Mouse (Mus musculus) bone marrow, adult 2 months (tissue): Measurements from ENCODE around the gene Enpp3. TPM values are rescaled to one million over a fixed set of nuclear protein-coding genes. Genes with fewer than 3 reads are reported as not detected.

ENCODE experiments used
- H3K27ac ChIP-seq: fragments of 200-500 bp; 2 replicates; pipeline ENCODE4 v1.5.1; 2012; ENCODE audit warnings: low read depth, mild to moderate bottlenecking, control low read depth, inconsistent platforms, low read length; ENCODE audit not compliant: control insufficient read depth, poor library complexity, insufficient read depth
- H3K4me1 ChIP-seq: fragments of 200-500 bp; 2 replicates; pipeline ENCODE4 v1.6.1; 2011; ENCODE audit warnings: low read length; ENCODE audit not compliant: control insufficient read depth, insufficient read depth
- H3K4me3 ChIP-seq: fragments of 200-500 bp; replicated peaks from 2 replicates; pipeline ENCODE3; 2011; ENCODE audit warnings: mild to moderate bottlenecking, low read depth, low read length, control low read depth; ENCODE audit not compliant: control insufficient read depth
- CTCF ChIP-seq: fragments of 200-500 bp; IDR thresholded peaks from 2 replicates; pipeline ENCODE4 v1.5.1; 2011; ENCODE audit warnings: low read length, control low read depth; ENCODE audit not compliant: control insufficient read depth, insufficient read depth
- POLR2A ChIP-seq: fragments of 200-500 bp; IDR thresholded peaks from 2 replicates; pipeline ENCODE4 v1.6.1; 2011; ENCODE audit warnings: low read depth, mild to moderate bottlenecking, control low read depth, low read length, borderline replicate concordance; ENCODE audit not compliant: control insufficient read depth
- WGBS: fragments of 180-500 bp; shearing (Covaris S2); methylation state at CpG from one replicate; pipeline ENCODE4 v1.1.7; 2018; 5-methylcytosine and 5-hydroxymethylcytosine counted together
- polyA plus RNA-seq: library from polyadenylated mRNA; stranded (reverse); fragments of >200 nt; gene quantifications from 2 replicates; pipeline ENCODE4 v1.2.4, GENCODE M21; 2011; ENCODE audit warnings: low replicate concordance; ENCODE audit not compliant: missing spikeins, insufficient read depth, insufficient read length

Gene Enpp3
- polyA plus RNA-seq, 1 experiment, result 4.3 TPM

DNA sequence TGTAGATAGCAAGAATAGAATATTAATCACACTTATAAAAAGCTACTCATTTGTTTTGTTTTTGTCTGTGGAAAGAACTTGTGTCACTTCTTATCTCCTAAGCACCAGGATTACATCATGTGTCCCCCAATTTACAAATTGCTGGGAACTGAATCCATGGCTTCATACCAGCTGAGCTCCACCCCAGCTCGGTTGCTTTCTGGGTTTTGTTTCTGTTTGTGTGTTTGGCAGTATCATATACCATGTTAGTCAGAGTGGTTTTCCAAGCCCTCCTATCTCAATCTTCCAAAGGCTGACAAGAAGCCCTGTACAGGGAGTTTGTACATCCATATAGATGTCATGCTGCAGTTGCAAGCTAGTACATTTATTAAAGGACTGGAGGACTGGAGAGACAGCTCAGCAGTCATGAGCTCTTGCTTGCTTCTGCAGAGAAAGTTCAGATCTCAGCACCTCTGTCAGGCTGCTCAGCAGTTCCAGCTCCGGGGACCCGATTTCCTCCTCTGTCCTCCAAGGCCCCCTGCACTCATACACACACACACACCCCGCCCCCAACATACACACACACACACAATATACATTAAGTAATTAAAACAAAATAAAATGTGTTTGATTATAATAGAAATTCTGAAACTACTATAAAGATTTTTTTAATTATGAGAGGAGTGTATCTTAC lies 6.1 kb downstream of the Enpp3 start:
- TF ChIP-seq CTCF (no peak), POLR2A (no peak)
- Histone ChIP-seq H3K27ac (no peak overlapping the region), H3K4me3 (no peak overlapping the region), H3K4me1 (no peaks in the 10 kb centered on the region; the same call in 1 of the 2 replicates)
- 79% methylated on average over 4 of the region's 4 CpGs for WGBS

DNA sequence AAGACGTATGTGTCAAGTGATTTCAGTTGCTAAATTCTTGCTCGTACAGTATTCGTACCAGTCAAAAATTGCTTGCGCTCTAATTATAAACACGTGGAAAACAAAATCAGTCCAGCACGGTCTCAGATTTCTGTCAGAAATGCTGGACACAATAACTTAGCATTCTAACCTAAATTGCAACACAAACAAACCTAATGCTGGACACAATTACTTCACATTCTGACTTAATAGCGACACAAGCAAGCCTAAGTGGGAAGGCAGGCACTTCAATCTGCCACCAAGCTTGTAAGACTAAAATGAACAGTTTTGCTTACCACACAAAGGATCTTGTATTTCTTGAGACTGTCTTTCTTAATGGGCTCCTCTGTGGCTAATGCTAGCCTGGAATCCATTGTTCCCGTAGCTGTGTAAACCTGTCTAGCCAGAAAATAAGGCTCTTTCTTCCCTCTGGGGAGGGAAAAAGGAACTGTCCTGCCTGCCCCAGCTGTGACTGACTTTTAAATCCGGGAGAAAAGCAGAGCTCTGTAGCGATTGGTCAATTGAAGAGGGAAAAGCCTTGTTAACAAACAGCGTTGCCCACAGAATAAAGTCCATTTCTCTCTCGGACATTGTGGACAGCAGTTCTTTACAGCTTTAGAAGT lies 6.8 kb downstream of the Enpp3 start:
- WGBS, result 72% methylated on average over 12 of the region's 12 CpGs
- H3K4me3 ChIP-seq, result no peak overlapping the region
- no peak for TF ChIP-seq CTCF
- TF ChIP-seq POLR2A, result no peak

DNA sequence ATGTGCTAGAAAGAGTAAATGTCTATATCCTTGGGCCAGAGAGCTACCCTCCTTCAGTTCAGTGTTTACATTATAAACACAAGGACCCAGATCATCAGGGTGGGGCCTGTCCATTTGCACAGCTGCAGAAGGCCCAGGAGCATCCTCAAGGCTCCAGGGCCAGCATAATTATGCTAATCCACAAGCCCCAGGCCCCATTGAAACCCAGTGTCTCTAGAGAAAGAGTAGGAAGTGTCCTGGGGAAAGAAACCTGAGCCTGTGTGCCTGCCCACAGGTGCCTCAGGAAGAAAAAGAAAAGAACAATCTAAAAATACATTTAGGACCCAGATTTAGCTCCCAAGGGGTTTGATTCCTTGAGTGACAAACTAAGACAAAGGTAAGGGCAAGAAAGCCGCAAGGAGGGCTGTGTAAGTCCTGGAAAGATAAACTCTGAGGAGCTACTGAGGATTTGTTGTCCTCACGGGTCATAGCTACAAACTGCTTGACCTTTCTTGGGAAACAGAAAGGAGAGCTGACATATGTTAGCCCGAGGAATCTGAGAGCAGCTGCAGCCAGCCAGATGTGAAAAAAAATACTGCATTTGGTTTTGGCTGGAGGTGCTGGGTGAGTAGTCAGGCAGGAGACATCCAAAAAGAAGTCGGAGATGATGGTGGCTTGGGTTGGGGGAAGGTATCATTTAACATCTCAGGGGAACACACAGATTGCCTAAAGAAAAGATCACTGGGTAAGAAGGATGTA lies 7.8 kb downstream of the Enpp3 start:
- H3K4me1 ChIP-seq, result no peaks in the 10 kb centered on the region
- no peak overlapping the region for H3K27ac ChIP-seq
- 61% methylated on average over 4 of the region's 4 CpGs for WGBS
- H3K4me3 ChIP-seq, result no peak overlapping the region
- TF ChIP-seq POLR2A (no peak), CTCF (no peak)

More for the DNA sequence above, 6.8 kb downstream of the Enpp3 start:
- H3K27ac ChIP-seq, result no peak overlapping the region
- H3K4me1 ChIP-seq, result no peaks in the 10 kb centered on the region; the same call in 1 of the 2 replicates

DNA sequence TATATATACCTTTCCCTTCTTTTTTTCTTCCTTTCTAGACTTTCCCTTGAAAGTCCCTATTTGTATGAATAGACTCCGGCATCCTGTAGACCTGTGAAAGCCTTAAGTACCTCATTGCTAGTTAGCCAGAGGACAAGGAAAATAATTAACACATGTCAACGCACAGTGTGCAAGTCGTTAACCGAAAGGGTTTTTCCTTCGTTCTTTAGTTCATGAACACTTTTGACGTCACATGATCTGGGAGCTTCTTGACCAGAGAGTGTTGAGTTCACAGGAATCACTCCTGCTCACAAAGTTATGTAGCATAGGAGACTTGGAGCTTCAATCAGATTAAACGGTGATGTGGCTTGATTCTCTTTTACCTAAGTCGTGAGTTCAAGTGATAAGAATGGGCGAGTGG lies 10.3 kb downstream of the Enpp3 start:
- Histone ChIP-seq H3K4me3 (no peak overlapping the region), H3K27ac (no peak overlapping the region), H3K4me1 (peaks cover 1% of the 10 kb centered on the region; the same call in 1 of the 2 replicates)
- WGBS, result 87% methylated on average over 9 of the region's 9 CpGs
- TF ChIP-seq POLR2A (no peak), CTCF (no peak)

DNA sequence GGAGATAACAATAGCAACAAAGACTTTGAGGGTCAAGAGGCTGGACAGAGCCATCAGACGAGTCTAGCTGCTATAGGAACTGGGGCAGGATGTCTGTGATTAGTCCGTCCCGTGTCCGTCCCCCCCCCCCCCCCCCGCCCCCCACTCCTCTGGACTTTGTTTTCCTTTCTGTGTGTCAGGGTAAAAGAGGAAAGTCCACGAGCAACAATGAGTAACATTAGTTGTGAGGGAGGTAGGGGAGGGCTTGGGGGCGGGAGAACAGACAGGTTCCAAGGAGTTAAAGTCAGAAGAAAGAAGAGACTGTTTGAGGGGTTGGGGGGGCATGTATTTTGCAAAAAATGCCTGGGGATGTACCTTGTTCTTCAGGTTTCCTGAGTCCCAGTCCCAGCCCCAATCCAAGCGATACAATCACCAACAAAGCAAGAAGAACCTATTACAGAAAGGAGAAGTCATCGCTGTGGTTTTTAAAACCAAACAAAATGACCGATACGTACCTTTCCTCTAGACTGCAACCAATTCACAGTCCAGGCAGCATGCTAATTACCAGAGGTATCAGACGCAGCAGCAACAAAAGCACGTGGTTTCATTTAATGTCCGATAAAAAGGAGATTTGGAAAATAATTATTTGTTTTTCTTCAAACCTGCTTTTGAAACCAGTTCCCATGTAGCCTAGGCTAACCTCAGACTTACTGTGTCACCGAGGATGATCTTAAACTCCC lies 11.1 kb downstream of the Enpp3 start:
- H3K27ac ChIP-seq, result no peak overlapping the region
- 25% methylated on average over 15 of the region's 15 CpGs for WGBS
- TF ChIP-seq CTCF (no peak), POLR2A (no peak)
- H3K4me3 ChIP-seq, result no peak overlapping the region
- peaks cover 1% of the 10 kb centered on the region; the same call in 1 of the 2 replicates for H3K4me1 ChIP-seq

DNA sequence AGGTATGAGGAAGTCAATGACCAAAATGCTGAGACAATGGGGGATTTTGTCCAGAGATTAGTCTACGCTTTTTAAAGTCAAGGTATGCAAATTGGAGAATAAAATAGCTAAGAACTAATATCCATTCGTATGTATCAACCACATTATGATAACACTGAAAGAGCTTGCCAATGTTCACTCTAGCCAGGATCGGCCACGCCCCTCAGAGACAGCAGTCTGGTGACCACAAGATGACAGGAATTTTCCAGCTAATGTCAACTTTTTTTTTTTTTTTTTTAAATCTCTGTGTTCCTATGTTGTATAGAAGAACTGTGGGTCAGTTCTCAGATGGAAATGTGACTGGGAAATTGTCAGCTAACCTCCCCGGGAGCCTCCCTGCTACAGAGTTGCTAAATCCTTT lies 12.2 kb downstream of the Enpp3 start:
- no peak for TF ChIP-seq POLR2A
- TF ChIP-seq CTCF, result no peak
- H3K27ac ChIP-seq, result no peak overlapping the region
- no peak overlapping the region for H3K4me3 ChIP-seq
- WGBS, result 60% methylated on average over 5 of the region's 5 CpGs
- peaks cover 1% of the 10 kb centered on the region for H3K4me1 ChIP-seq

DNA sequence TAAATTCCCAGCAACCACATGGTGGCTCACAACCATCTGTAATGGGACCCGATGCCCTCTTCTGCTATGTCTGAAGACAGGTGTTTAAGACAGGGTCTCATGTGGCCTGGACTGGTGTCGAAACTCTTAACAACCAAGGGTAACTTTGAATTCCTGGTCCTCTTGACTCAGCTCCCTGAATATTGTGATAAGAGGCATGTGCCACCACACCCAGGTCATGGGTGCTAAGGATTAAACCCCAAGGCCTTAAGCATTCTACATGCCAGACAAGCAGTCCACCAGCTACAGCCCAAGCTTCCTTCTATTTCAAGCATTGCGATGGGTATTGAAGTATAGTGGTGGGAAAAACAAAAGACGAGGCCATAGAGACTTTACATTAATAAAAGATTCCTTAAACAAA lies 14.5 kb downstream of the Enpp3 start:
- peaks cover 1% of the 10 kb centered on the region for H3K4me1 ChIP-seq

More for the DNA sequence above, 14.5 kb downstream of the Enpp3 start:
- Histone ChIP-seq H3K4me3 (no peak overlapping the region), H3K27ac (no peak overlapping the region)
- 80% methylated on average over 4 of the region's 4 CpGs for whole genome bisulfite sequencing
- no peak for TF ChIP-seq POLR2A
- no peak for TF ChIP-seq CTCF
